Mouse (Mus musculus) hindbrain, embryonic 13.5 days (tissue): ENCODE results near the gene Kremen1. TPM values are rescaled to one million over a fixed set of nuclear protein-coding genes. Genes with fewer than 3 reads are reported as not detected.

Source experiments
- ATAC-seq: fragments of 200-750 bp; cut with Nextera tagmentation; 2 replicates; pipeline ENCODE4 v1.8.0; 2017; ENCODE audit warnings: moderate TSS enrichment; ENCODE audit not compliant: low FRiP score
- H3K27ac ChIP-seq: fragments of 300-500 bp; sonication (generic); 2 replicates; pipeline ENCODE4 v1.5.1; 2015; ENCODE audit warnings: inconsistent platforms, mild to moderate bottlenecking, moderate library complexity
- H3K27me3 ChIP-seq: fragments of 300-500 bp; sonication (generic); 2 replicates; pipeline ENCODE4 v1.6.1; 2015; ENCODE audit warnings: mild to moderate bottlenecking, inconsistent platforms
- H3K36me3 ChIP-seq: fragments of 300-500 bp; sonication (generic); 2 replicates; pipeline ENCODE4 v1.6.1; 2015; ENCODE audit warnings: mild to moderate bottlenecking, inconsistent platforms
- H3K4me1 ChIP-seq: fragments of 300-500 bp; sonication (generic); replicated peaks from 2 replicates; pipeline ENCODE4 v1.6.1; 2015; ENCODE audit warnings: inconsistent platforms
- H3K4me2 ChIP-seq: fragments of 300-500 bp; sonication (generic); 2 replicates; pipeline ENCODE4 v1.6.1; 2015; ENCODE audit warnings: inconsistent platforms, mild to moderate bottlenecking, moderate library complexity
- H3K4me3 ChIP-seq: fragments of 300-500 bp; sonication (generic); 2 replicates; pipeline ENCODE4 v1.5.1; 2015; ENCODE audit warnings: mild to moderate bottlenecking, inconsistent platforms
- H3K9ac ChIP-seq: fragments of 300-500 bp; sonication (generic); 2 replicates; pipeline ENCODE4 v1.6.1; 2015; ENCODE audit warnings: mild to moderate bottlenecking, inconsistent platforms
- H3K9me3 ChIP-seq: fragments of 300-500 bp; sonication (generic); 2 replicates; pipeline ENCODE4 v1.6.1; 2016; ENCODE audit warnings: inconsistent platforms
- WGBS: fragments of 180-500 bp; shearing (Covaris S2); methylation state at CpG from one replicate; pipeline ENCODE4 v1.1.7; 2015; 5-methylcytosine and 5-hydroxymethylcytosine counted together
- polyA plus RNA-seq: library from polyadenylated mRNA; unstranded; fragments of >200 nt; fragmentation: Nextera tagmentation; extraction: Ambion mirVana; gene quantifications from 2 replicates; pipeline ENCODE4 v1.2.1, GENCODE M21; 2015

The Kremen1 gene
- polyA plus RNA-seq, 1 experiment from 2014 or later, result 7.5 TPM

- Histone ChIP-seq H3K4me2 (no peak overlapping the region), H3K27me3 (no peaks in the 10 kb centered on the region), H3K36me3 (peaks cover 7% of the 10 kb centered on the region), H3K4me1 (peaks cover 23% of the 10 kb centered on the region), H3K27ac (no peak overlapping the region), H3K9ac (no peak overlapping the region), H3K9me3 (no peaks in the 10 kb centered on the region), H3K4me3 (no peak overlapping the region)
- 94% methylated on average over 7 of the region's 7 CpGs for WGBS
- ATAC-seq, result no peak
Measured at GRCm38 (mm10) chr11:5243208-5243607, 18.1 kb downstream of the Kremen1 start.

DNA sequence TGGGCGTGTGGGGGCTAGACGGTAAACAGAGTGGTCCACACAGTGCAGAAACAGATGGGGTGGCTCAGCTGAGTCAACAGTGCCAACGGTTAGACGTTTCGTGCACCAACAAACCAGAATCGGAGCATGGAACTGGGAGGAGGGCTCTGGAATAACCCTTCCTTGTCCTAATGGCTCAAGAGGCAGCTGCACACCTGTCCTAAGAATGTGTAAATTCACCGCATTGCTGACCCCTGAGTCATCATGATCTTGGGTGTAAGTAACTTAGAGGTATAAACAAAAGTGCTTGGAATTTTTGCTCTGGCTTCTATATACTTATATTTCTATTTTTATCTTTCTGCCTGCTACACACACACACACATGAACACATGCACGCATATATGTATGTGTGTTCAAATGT is 19.2 kb downstream of the Kremen1 start:
- Histone ChIP-seq H3K4me2 (no peak overlapping the region), H3K9me3 (no peaks in the 10 kb centered on the region), H3K27ac (no peak overlapping the region), H3K27me3 (no peaks in the 10 kb centered on the region), H3K9ac (no peak overlapping the region), H3K36me3 (peaks cover 18% of the 10 kb centered on the region), H3K4me1 (peaks cover 23% of the 10 kb centered on the region), H3K4me3 (no peak overlapping the region)
- WGBS, result 92% methylated on average over 8 of the region's 8 CpGs
- no peak for ATAC-seq

DNA sequence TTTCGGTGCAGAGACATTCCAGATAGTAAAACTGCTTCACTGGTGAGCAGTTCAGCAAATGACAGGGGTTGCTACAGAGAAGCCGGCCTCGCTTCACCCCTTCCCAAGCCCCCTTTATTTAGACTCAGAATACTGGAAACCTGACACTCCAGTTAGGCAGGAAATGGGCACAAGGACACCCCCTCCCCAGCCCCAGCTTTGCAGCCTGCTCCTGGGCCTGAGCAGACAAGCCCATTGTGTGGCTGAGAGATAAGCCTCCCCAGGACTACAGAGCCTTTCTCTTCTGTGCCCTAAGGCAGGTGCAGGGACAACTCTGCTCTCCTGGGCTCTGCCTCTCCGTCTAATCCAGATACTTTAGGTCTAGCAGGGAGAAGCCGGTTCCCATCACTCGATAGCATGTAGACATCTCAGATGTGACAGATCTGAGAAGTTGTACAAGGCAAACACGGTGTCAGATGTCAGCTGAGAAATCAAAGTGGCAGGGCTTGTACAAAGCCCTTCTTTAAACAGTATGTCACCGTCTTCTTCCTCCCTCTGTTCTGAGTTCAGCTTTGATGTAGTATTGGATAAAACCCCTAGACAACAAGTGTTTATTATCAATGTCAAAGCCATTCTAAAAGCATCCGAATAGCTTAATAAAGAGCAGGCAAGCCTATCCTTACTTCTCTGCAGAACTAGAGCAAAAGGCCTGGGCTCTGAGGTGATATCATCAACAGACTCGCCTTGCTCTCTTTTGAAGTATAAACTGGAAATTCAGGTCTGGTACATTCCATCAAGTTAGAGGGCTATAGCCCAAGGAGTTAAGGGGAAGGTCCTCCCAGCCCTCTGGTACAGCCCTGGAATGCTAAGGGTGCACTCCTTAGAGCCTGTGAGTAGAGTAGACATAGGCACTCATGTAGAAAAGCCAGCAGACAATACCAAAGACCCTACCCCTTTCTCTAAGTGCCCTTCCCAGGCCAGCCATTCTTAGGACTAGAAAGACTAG is 21.4 kb downstream of the Kremen1 start:
- H3K4me2 ChIP-seq, result no peak overlapping the region
- ATAC-seq, result no peak
- H3K4me1 ChIP-seq, result peaks cover 23% of the 10 kb centered on the region
- H3K27ac ChIP-seq, result peak overlapping the region; percentile 70
- no peak overlapping the region for H3K4me3 ChIP-seq
- H3K27me3 ChIP-seq, result no peaks in the 10 kb centered on the region
- WGBS, result 14% methylated on average over 10 of the region's 10 CpGs
- 0 out of 2 replicates have a peak overlapping the region, but pooled peaks have one; percentile 15 for H3K9ac ChIP-seq
- no peaks in the 10 kb centered on the region for H3K9me3 ChIP-seq
- H3K36me3 ChIP-seq, result peaks cover 21% of the 10 kb centered on the region

DNA sequence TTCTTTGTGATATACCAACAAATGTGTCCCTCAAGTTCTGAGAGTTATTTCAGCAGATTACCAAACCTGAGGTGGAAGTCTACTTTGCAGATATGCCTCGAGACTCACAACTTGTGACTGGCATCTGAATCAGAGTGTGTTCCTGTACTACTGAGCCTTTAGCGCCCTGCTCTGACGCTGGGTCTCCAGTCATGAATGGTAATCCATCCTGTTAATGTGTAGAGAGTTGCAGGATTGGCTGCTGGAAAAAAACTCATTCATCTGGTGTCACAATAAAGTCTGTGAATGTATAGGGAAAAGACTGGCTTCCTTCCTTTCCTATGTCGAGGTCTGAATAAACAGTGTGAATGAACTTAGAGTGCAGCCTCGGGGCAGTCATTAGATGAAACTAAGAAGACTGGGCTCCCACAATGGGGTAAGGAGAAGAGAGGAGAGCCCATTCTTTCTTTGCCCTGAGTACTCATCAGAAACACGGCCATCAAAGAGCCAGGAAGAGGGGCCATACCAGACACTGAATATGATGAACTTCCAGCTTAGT is 41.4 kb downstream of the Kremen1 start:
- Histone ChIP-seq H3K4me2 (no peak overlapping the region), H3K4me1 (peaks cover 10% of the 10 kb centered on the region), H3K27me3 (no peaks in the 10 kb centered on the region), H3K9me3 (no peaks in the 10 kb centered on the region), H3K4me3 (no peak overlapping the region), H3K27ac (no peak overlapping the region), H3K9ac (no peak overlapping the region), H3K36me3 (no peaks in the 10 kb centered on the region)
- ATAC-seq, result no peak
- WGBS, result 30% methylated on average over 6 of the region's 6 CpGs

- Histone ChIP-seq H3K9ac (no peak overlapping the region), H3K27me3 (no peaks in the 10 kb centered on the region), H3K36me3 (no peaks in the 10 kb centered on the region), H3K9me3 (no peaks in the 10 kb centered on the region), H3K4me2 (no peak overlapping the region), H3K27ac (no peak overlapping the region), H3K4me3 (no peak overlapping the region), H3K4me1 (peaks cover 10% of the 10 kb centered on the region)
- no peak for ATAC-seq
- whole genome bisulfite sequencing, result 92% methylated on average over 4 of the region's 4 CpGs
Measured at GRCm38 (mm10) chr11:5219371-5219770, 42.0 kb downstream of the Kremen1 start.

DNA sequence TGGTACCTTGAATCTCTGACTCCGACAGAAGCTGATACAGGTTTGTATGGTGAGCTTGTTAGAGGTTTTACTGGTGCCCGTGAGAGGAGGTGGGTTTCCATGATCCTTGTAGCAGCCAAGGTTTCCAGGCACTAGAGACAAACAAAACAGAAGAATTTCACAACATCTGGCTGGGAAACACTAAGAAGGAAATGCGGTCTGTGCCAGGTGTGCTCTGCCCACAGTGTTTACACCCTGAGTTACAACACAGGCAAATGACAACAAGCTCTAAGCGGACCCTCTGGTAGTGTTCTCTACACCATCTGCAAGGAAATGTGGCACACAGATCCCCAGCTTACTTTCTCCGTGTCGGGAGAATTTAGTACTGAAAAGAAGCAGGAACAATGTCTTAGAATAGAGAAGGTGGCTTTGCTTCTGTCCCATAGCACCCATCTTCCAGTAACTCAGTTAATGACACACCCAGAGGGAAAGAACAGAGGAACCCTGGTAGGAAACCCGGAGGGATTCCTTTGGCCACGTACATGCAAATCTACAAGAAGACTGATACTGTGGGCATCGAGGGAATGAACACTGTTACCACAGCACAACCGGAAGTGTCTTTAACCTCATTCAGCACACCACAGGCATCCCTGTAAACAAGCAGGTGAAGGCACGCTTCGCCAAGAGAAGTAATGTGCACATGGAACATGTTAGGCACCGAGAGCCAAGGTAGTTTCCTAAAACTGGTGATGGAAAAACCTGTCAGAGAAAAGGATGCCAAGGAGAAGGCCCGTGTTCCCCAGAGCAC is 45.8 kb downstream of the Kremen1 start:
- 91% methylated on average over 14 of the region's 14 CpGs for WGBS
- H3K4me2 ChIP-seq, result no peak overlapping the region
- H3K9ac ChIP-seq, result no peak overlapping the region
- ATAC-seq, result no peak
- H3K4me3 ChIP-seq, result no peak overlapping the region
- H3K9me3 ChIP-seq, result no peaks in the 10 kb centered on the region
- H3K27me3 ChIP-seq, result no peaks in the 10 kb centered on the region
- peaks cover 9% of the 10 kb centered on the region for H3K4me1 ChIP-seq
- H3K36me3 ChIP-seq, result no peaks in the 10 kb centered on the region
- no peak overlapping the region for H3K27ac ChIP-seq

DNA sequence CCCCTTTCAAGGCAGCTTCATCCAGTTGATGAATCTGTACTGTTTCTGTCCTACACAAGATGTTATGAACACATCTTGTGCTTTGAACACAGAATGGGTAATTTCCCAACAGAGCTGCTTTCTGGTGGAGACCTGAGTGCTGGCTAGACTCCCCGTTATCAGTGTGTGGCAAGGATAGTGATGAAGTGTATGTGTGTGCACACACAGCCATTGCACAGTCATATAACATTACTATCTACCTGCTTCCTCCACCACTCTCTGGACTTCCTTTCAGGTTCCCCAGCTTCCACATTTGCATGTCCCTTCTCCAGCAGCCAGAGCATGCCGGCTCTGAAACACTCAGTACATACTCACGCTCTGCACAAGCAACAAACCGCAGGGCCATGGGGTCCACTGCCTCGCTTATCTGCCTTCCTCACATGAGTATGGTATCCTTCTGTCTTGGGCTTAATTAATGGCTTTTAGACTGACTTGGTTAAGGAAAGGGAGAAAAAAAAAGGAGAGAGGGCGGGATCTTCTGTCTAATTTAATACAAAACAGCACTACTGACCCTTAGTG is 46.8 kb downstream of the Kremen1 start:
- no peak overlapping the region for H3K27ac ChIP-seq
- H3K9me3 ChIP-seq, result no peaks in the 10 kb centered on the region
- no peak overlapping the region for H3K9ac ChIP-seq
- no peak overlapping the region for H3K4me2 ChIP-seq
- H3K4me3 ChIP-seq, result no peak overlapping the region
- H3K36me3 ChIP-seq, result peaks cover 3% of the 10 kb centered on the region
- no peak for ATAC-seq
- H3K27me3 ChIP-seq, result no peaks in the 10 kb centered on the region
- no peaks in the 10 kb centered on the region for H3K4me1 ChIP-seq
- WGBS, result 93% methylated on average over 6 of the region's 6 CpGs

DNA sequence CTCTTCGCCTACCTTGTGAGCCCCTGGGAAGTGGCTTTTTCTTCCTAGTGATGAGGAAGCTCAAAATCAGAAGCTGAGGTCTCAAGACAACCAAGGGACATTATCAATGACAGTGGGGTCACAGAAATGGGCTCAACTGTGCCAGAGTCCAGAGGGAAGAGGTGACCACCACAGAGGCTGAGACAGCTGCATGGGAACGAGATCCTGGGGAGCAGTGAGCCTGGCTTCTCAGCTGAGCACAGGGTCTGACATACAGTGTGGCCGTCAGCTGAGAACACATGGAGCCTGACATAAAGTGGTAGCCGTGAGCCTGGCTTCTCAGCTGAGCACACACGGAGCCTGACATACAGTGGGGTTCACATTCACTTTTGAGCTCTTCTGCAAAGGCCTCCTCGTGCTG is 58.3 kb downstream of the Kremen1 start:
- WGBS, result 90% methylated on average over 6 of the region's 6 CpGs
- peaks cover 14% of the 10 kb centered on the region for H3K36me3 ChIP-seq
- no peak overlapping the region for H3K9ac ChIP-seq
- ATAC-seq, result no peak
- no peaks in the 10 kb centered on the region for H3K27me3 ChIP-seq
- H3K4me3 ChIP-seq, result no peak overlapping the region
- H3K4me1 ChIP-seq, result peaks cover 10% of the 10 kb centered on the region; the same call in 1 of the 2 replicates
- no peak overlapping the region for H3K4me2 ChIP-seq
- H3K9me3 ChIP-seq, result no peaks in the 10 kb centered on the region
- H3K27ac ChIP-seq, result no peak overlapping the region

DNA sequence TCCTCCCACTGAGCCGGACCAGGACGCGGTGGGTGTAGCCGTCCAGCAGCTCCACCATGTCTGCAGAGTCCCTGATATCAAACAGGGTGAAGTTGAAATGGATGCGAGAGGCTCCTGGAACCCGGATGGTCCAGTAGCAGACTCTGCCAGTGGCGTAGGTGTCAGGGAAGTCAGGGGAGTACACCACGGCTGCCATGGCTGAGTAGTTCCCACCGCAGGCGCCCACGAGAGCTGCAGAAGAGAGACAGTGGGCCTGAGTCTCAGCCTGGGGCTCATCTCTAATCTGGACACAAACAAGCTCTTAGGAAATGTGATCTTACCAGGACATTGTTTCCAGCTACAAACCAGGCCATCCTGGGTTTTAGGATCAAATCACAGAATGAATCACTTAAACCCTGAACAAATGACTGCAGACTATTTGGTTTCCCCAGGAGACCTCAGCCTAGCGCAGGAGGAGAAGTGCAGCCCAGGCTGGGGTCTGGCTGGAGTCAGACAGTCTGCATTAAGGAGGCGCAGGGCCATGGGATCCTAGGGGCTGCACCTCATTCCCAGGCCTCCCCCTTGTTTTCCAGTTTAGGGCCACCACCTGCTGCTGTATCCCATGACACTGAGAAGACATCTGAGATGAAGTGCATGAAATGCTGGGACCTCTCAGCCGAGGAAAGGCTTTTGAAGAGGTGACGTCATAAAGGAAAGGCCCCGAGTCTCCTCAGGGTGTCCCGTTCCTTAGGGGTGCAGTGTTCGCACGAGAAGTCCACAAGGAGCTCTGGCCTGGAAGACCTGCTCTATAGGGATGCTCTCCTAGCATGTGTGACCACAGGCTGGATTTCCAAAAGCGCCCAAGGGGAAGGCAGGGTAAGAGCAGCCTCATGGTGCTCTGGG is 59.3 kb downstream of the Kremen1 start:
- H3K9me3 ChIP-seq, result no peaks in the 10 kb centered on the region
- no peak overlapping the region for H3K9ac ChIP-seq
- peaks cover 11% of the 10 kb centered on the region for H3K36me3 ChIP-seq
- no peak overlapping the region for H3K4me3 ChIP-seq
- ATAC-seq, result no peak
- H3K4me1 ChIP-seq, result peaks cover 12% of the 10 kb centered on the region
- WGBS, result 84% methylated on average over 20 of the region's 20 CpGs
- H3K27me3 ChIP-seq, result no peaks in the 10 kb centered on the region
- no peak overlapping the region for H3K27ac ChIP-seq
- H3K4me2 ChIP-seq, result no peak overlapping the region

- no peak overlapping the region for H3K27ac ChIP-seq
- peaks cover 11% of the 10 kb centered on the region for H3K4me1 ChIP-seq
- H3K4me2 ChIP-seq, result no peak overlapping the region
- no peak for ATAC-seq
- no peak overlapping the region for H3K4me3 ChIP-seq
- no peaks in the 10 kb centered on the region for H3K9me3 ChIP-seq
- H3K9ac ChIP-seq, result no peak overlapping the region
- WGBS, result 96% methylated on average over 2 of the region's 2 CpGs
- peaks cover 11% of the 10 kb centered on the region for H3K36me3 ChIP-seq
- H3K27me3 ChIP-seq, result no peaks in the 10 kb centered on the region
Measured at GRCm38 (mm10) chr11:5199879-5200278, 61.5 kb downstream of the Kremen1 start.

- no peaks in the 10 kb centered on the region for H3K27me3 ChIP-seq
- WGBS, result 83% methylated on average over 5 of the region's 5 CpGs
- ATAC-seq, result 0 out of 2 replicates have a peak, but pooled peaks have one; percentile 41
- H3K9ac ChIP-seq, result no peak overlapping the region
- H3K36me3 ChIP-seq, result peaks cover 19% of the 10 kb centered on the region
- no peak overlapping the region for H3K4me2 ChIP-seq
- no peak overlapping the region for H3K4me3 ChIP-seq
- H3K27ac ChIP-seq, result 0 out of 2 replicates have a peak overlapping the region, but pooled peaks have one; percentile 8
- H3K9me3 ChIP-seq, result no peaks in the 10 kb centered on the region
- H3K4me1 ChIP-seq, result peaks cover 11% of the 10 kb centered on the region
Measured at GRCm38 (mm10) chr11:5197068-5197467, 64.3 kb downstream of the Kremen1 start.
